Mouse (Mus musculus) spleen, postnatal 4 days (tissue): Measurements from ENCODE around the gene Lao1.
"Not testable (repeated sequence)": the region's sequence is repeated elsewhere in the genome, so short reads cannot be mapped to it uniquely, and the experiment has no call there.

Experiments used
- DNase-seq, 2 experiments: peaks; one replicate each; pipeline ENCODE4 v3.0.0; 2022; ENCODE audit warnings: low spot score in 2 of 2

The Lao1 gene

GRCm38 (mm10) chr4:118961141-118961628 lies at the start of gene Lao1:
Gene Lao1, plus strand, starts transcription at chr4:118961578.
- no peak for DNase-seq

GRCm38 (mm10) chr4:118917365-118917764 lies 44.0 kb upstream of the Lao1 start, which contains the start of gene Olfr1329:
Gene Olfr1329, minus strand, starts transcription at chr4:118917465.
- not testable (repeated sequence) for DNase-seq

- DNase-seq = not testable (repeated sequence)
Measured at GRCm38 (mm10) chr4:118931326-118931725, 30.1 kb upstream of the Lao1 start.

- DNase-seq = no peak
Measured at GRCm38 (mm10) chr4:118938512-118938911, 22.9 kb upstream of the Lao1 start, which contains the start of gene Olfr1328. Gene Olfr1328, minus strand, starts transcription at chr4:118938612.

GRCm38 (mm10) chr4:118958812-118959211 lies 2.6 kb upstream of the Lao1 start:
- no peak for DNase-seq

GRCm38 (mm10) chr4:118967711-118968110 lies 6.3 kb downstream of the Lao1 start:
- no peak for DNase-seq

GRCm38 (mm10) chr4:118973281-118973680 lies 11.9 kb downstream of the Lao1 start:
- no peak for DNase-seq

- DNase-seq = no peak
Measured at GRCm38 (mm10) chr4:118985291-118985690, 23.9 kb downstream of the Lao1 start.

GRCm38 (mm10) chr4:118988535-118988934 lies 27.2 kb downstream of the Lao1 start:
- no peak for DNase-seq

GRCm38 (mm10) chr4:118989331-118989730 lies 28.0 kb downstream of the Lao1 start:
- no peak for DNase-seq

- DNase-seq = no peak
Measured at GRCm38 (mm10) chr4:118991797-118992196, 30.4 kb downstream of the Lao1 start.

- no peak for DNase-seq
Measured at GRCm38 (mm10) chr4:118997127-118997542, 35.8 kb downstream of the Lao1 start.

- peak in 1 of 2 experiments; percentile 58 for DNase-seq
Measured at GRCm38 (mm10) chr4:118999691-119000486, 38.5 kb downstream of the Lao1 start.

- no peak for DNase-seq
Measured at GRCm38 (mm10) chr4:119001696-119002095, 40.3 kb downstream of the Lao1 start.

- DNase-seq = no peak
Measured at GRCm38 (mm10) chr4:119002512-119002911, 41.1 kb downstream of the Lao1 start.

- no peak for DNase-seq
Measured at GRCm38 (mm10) chr4:119004178-119004577, 42.8 kb downstream of the Lao1 start.

- peak; percentile 82 to 92 for DNase-seq
Measured at GRCm38 (mm10) chr4:119004613-119005339, 43.4 kb downstream of the Lao1 start.

- no peak for DNase-seq
Measured at GRCm38 (mm10) chr4:119007602-119008001, 46.2 kb downstream of the Lao1 start.

GRCm38 (mm10) chr4:119008476-119008875 lies 47.1 kb downstream of the Lao1 start:
- DNase-seq = no peak

GRCm38 (mm10) chr4:119009814-119010213 lies 48.4 kb downstream of the Lao1 start:
- no peak for DNase-seq

- no peak for DNase-seq
Measured at GRCm38 (mm10) chr4:119011050-119011680, 49.8 kb downstream of the Lao1 start.

- no peak for DNase-seq
Measured at GRCm38 (mm10) chr4:119013031-119013430, 51.7 kb downstream of the Lao1 start.
